Mouse (Mus musculus): ENCODE results near the gene Agl. TPM values are rescaled to one million over a fixed set of nuclear protein-coding genes. Genes with fewer than 3 reads are reported as not detected.

The Agl gene
- 76.0 TPM for polyA plus RNA-seq (2014; fragmentation: Illumina TruSeq; extraction: RNeasy Lipid Tissue Mini Kit (QIAGEN cat#74804); ENCODE audit: low read depth, low replicate concordance)

GRCm38 (mm10) chr3:116807811-116808506 is at the start of gene Agl:
TSS of gene Agl (minus strand) at chr3:116808166.

DNA sequence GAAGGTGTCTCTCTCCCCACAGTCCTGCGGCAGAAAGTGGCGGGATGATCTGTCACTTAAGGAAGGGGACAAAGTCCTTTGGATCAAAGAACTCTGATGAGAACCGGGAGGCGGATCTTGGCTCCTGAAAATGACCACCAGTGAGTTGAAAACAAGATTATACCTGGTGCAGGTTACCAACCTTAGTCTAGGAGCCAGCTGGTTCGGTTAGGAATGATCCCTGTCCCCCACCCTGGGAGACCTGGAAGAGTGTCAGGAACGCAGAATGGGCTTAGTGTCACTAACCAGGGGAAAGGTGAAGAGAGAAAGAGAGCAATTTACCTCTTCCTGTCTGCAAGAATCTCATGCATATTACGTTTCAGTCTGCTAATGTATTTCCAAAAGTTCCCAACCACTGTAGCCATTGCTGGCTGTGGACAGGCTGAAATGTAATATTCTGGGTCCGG is 95.5 kb downstream of the Agl start, which contains the start of gene Slc35a3:
TSS of gene Slc35a3 (minus strand) at position 396 of the 446 bp plus-strand sequence.

Other genes starting within 250 kb of the Agl start
- gene Lrrc39, start 245.2 kb downstream of the Agl start, polyA plus RNA-seq (2014; fragmentation: Illumina TruSeq; extraction: RNeasy Lipid Tissue Mini Kit (QIAGEN cat#74804); ENCODE audit: low read depth, low replicate concordance), result 6.5 TPM
- gene Sass6, start 213.2 kb downstream of the Agl start, polyA plus RNA-seq (2014; fragmentation: Illumina TruSeq; extraction: RNeasy Lipid Tissue Mini Kit (QIAGEN cat#74804); ENCODE audit: low read depth, low replicate concordance), result 8.3 TPM
- 26.8 TPM for gene Trmt13, start 193.6 kb downstream of the Agl start, polyA plus RNA-seq (2014; fragmentation: Illumina TruSeq; extraction: RNeasy Lipid Tissue Mini Kit (QIAGEN cat#74804); ENCODE audit: low read depth, low replicate concordance)
- gene Mfsd14a, start 145.5 kb downstream of the Agl start, polyA plus RNA-seq (2014; fragmentation: Illumina TruSeq; extraction: RNeasy Lipid Tissue Mini Kit (QIAGEN cat#74804); ENCODE audit: low read depth, low replicate concordance), result 136 TPM
- not detected for gene Gm43191, start 126.9 kb downstream of the Agl start, polyA plus RNA-seq (2014; fragmentation: Illumina TruSeq; extraction: RNeasy Lipid Tissue Mini Kit (QIAGEN cat#74804); ENCODE audit: low read depth, low replicate concordance)
- gene Slc35a3, start 95.3 kb downstream of the Agl start, polyA plus RNA-seq (2014; fragmentation: Illumina TruSeq; extraction: RNeasy Lipid Tissue Mini Kit (QIAGEN cat#74804); ENCODE audit: low read depth, low replicate concordance), result 81.7 TPM
- 14.7 TPM for gene Frrs1, start 51.3 kb upstream of the Agl start, polyA plus RNA-seq (2014; fragmentation: Illumina TruSeq; extraction: RNeasy Lipid Tissue Mini Kit (QIAGEN cat#74804); ENCODE audit: low read depth, low replicate concordance)
- gene 4930455H04Rik, start 160.1 kb upstream of the Agl start, polyA plus RNA-seq (2014; fragmentation: Illumina TruSeq; extraction: RNeasy Lipid Tissue Mini Kit (QIAGEN cat#74804); ENCODE audit: low read depth, low replicate concordance), result not detected
- gene Palmd, start 160.8 kb upstream of the Agl start, polyA plus RNA-seq (2014; fragmentation: Illumina TruSeq; extraction: RNeasy Lipid Tissue Mini Kit (QIAGEN cat#74804); ENCODE audit: low read depth, low replicate concordance), result 171 TPM